Mouse (Mus musculus) limb, embryonic 11.5 days (tissue): Measurements from ENCODE around the gene Cox5b. TPM values are rescaled to one million over a fixed set of nuclear protein-coding genes. Genes with fewer than 3 reads are reported as not detected.

Source experiments
- ATAC-seq: fragments of 200-750 bp; cut with Nextera tagmentation; 2 replicates; pipeline ENCODE4 v1.8.0; 2017; ENCODE audit warnings: low read depth; ENCODE audit not compliant: insufficient number of reproducible peaks, low FRiP score, low TSS enrichment
- DNase-seq: peaks from one replicate; pipeline ENCODE4 v3.0.0-alpha.2; 2015; ENCODE audit warnings: low spot score
- H3K27ac ChIP-seq: fragments of 300-500 bp; sonication (generic); replicated peaks from 2 replicates; pipeline ENCODE4 v1.5.1; 2014; ENCODE audit warnings: low read depth, mild to moderate bottlenecking, low read length
- H3K27me3 ChIP-seq: fragments of 300-500 bp; sonication (generic); 2 replicates; pipeline ENCODE4 v1.6.1; 2014; ENCODE audit warnings: mild to moderate bottlenecking, low read length, mixed read lengths; ENCODE audit not compliant: control insufficient read depth, insufficient read depth
- H3K36me3 ChIP-seq: fragments of 300-500 bp; sonication (generic); 2 replicates; pipeline ENCODE4 v1.6.1; 2014; ENCODE audit warnings: mild to moderate bottlenecking, low read length, moderate library complexity, mixed read lengths; ENCODE audit not compliant: control insufficient read depth, insufficient read depth
- H3K4me1 ChIP-seq: fragments of 300-500 bp; sonication (generic); 2 replicates; pipeline ENCODE4 v1.6.1; 2014; ENCODE audit warnings: low read length, mixed read lengths; ENCODE audit not compliant: control insufficient read depth, insufficient read depth
- H3K4me2 ChIP-seq: fragments of 300-500 bp; sonication (generic); 2 replicates; pipeline ENCODE4 v1.6.1; 2014; ENCODE audit warnings: low read depth, mild to moderate bottlenecking, moderate library complexity; ENCODE audit not compliant: severe bottlenecking
- H3K4me3 ChIP-seq: fragments of 300-500 bp; sonication (generic); 2 replicates; pipeline ENCODE4 v1.5.1; 2014; ENCODE audit warnings: low read depth, low read length
- H3K9ac ChIP-seq: fragments of 300-500 bp; sonication (generic); 2 replicates; pipeline ENCODE4 v1.6.1; 2014; ENCODE audit warnings: mild to moderate bottlenecking, low read length
- H3K9me3 ChIP-seq: fragments of 300-500 bp; sonication (generic); 2 replicates; pipeline ENCODE4 v1.6.1; 2016; ENCODE audit warnings: low read length; ENCODE audit not compliant: control insufficient read depth
- WGBS: fragments of 180-500 bp; shearing (Covaris S2); extraction: QIAGEN DNeasy Blood & Tissue Kit; methylation state at CpG from one replicate; pipeline ENCODE4 v1.1.7; 2014; 5-methylcytosine and 5-hydroxymethylcytosine counted together
- polyA plus RNA-seq: library from polyadenylated mRNA; unstranded; fragments of >200 nt; fragmentation: Nextera tagmentation; extraction: Ambion mirVana; gene quantifications from 2 replicates; pipeline ENCODE4 v1.2.1, GENCODE M21; 2014

Cox5b gene
- 490 and 518 TPM in 2 replicates for polyA plus RNA-seq

DNA sequence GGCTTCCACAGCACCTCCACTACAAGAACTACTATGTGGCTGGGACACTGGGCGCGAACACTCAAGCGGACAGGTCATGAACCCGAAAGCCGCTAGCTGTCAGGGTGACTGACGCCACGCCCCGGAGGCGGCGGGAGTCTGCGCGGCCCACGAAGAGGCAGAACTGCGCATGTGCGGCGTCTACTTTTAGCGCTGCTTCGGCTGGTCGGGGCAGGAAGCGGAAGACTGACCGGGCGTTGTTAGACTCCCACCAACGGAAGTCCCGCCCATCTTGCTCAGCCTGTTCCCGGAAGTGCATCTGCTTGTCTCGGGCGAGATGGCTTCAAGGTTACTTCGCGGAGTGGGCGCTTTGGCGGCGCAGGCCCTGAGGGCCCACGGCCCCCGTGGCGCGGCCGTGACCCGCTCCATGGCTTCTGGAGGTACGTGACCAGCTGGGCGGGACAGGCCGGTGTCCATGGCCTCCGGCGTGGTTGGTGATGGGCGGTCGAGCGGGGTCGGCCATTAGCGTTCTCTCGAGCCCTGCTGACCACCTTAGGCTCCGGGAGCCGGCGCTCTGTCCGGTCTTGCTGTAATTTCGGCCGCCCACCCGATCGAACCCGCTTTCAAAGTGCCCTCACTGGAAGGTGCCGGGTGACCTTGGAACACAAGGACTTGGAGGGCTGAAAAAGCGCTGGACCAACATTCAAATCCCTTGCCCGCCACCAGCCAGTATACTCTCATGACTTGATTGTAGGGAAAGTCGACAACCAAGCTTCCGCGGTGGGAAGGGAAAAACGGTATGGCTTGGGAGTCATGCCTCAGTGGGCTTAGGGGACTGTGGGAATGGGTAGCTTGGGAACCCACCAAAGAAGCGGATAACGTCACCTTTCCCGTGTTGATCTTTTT is at the start of gene Cox5b:
Gene Cox5b (plus strand): TSS at position 179 of the 885 bp plus-strand sequence.
- H3K4me2 ChIP-seq = peak within 1 kb of the TSS; percentile 85
- no peaks in the 10 kb centered on the region for H3K9me3 ChIP-seq
- H3K4me3 ChIP-seq = peak within 1 kb of the TSS; percentile 89
- DNase-seq = peak; percentile 99
- peak within 1 kb of the TSS; percentile 74 for H3K9ac ChIP-seq
- peak; percentile 92 for ATAC-seq
- H3K27ac ChIP-seq = no peak within 1 kb of the TSS
- H3K27me3 ChIP-seq = no peaks in the 10 kb centered on the region
- H3K4me1 ChIP-seq = peaks cover 6% of the 10 kb centered on the region; the same call in 1 of the 2 replicates
- WGBS = under 1% methylated on average over 60 of the region's 68 CpGs
- H3K36me3 ChIP-seq = peaks cover 7% of the 10 kb centered on the region

DNA sequence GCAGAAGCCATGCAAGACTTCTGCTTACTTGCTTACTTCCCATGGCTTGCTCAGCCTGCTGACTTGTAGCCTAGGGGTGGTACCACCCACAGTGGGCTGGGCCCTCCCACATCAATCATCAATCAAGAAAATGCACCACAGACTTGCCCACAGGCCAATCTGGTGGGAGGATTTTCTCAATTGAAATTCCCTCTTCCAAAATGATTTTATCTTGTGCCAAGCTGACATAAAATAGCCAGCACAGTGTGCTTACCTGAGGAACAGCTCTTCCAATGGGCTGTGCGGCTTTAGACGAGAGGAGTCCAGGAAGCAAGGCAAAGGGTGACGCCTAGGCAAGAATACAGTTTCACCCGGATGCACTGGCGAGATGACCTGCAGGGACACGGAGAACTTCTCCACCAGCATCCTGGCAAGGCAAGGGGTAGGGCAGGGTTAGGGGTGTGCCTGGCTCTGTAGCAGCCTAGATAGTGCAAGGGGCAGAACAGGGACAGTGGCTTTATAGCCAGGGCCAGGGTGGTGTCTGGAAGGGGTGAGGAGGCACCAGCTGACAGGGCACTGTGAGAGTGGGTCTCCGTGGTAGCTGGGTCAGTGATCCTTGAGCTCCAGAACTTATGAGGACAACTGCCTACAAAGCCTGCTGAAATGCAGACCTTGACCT is 47.2 kb upstream of the Cox5b start:
- Histone ChIP-seq H3K9ac (no peak overlapping the region), H3K27ac (no peak overlapping the region), H3K4me2 (no peak overlapping the region), H3K36me3 (no peaks in the 10 kb centered on the region), H3K4me1 (no peaks in the 10 kb centered on the region), H3K4me3 (no peak overlapping the region), H3K9me3 (no peaks in the 10 kb centered on the region), H3K27me3 (no peaks in the 10 kb centered on the region)
- ATAC-seq = no peak
- 91% methylated on average over 7 of the region's 7 CpGs for WGBS
- no peak for DNase-seq

DNA sequence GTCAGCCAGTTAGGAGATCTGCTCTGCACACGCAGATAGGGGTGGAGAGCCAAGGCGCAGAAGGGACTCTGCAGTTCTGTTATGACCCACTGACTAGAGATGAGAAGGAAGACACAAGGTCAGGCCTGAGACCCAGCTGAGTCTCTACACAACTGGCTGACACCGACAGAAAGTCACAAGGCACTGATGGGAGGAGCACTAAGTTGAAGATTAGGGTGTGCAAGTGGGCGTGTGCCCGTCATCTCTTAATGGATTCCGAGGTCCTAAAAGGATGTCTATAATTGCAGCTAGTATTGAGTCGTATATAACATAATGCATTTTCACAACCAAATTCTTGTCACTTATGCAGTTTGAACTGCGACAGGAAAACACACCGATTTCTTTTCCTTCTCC is 46.6 kb upstream of the Cox5b start:
- no peak overlapping the region for H3K9ac ChIP-seq
- no peaks in the 10 kb centered on the region for H3K27me3 ChIP-seq
- H3K4me2 ChIP-seq = no peak overlapping the region
- no peak for ATAC-seq
- no peaks in the 10 kb centered on the region for H3K4me1 ChIP-seq
- no peak for DNase-seq
- 88% methylated on average over 9 of the region's 9 CpGs for WGBS
- no peaks in the 10 kb centered on the region for H3K36me3 ChIP-seq
- no peaks in the 10 kb centered on the region for H3K9me3 ChIP-seq
- no peak overlapping the region for H3K4me3 ChIP-seq
- H3K27ac ChIP-seq = no peak overlapping the region

DNA sequence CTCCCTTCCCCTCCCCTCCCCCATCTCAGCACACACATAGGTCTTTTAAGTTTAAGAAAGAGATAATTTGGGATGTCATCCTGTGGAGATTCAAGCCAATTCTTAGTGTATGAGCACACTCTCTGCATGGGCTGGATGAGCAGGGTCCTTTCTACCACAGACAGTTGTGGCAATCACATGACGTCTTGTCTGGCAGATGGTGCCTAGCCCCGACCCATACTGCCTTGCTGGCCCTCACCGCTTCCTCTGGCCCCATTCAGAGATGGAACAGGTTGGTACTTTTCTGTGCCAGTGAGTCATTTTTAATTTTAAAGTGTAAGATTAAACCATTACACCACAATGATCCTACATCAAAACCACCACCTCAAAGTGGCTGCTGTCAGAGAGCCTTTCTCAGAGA is 45.0 kb upstream of the Cox5b start:
- no peaks in the 10 kb centered on the region for H3K36me3 ChIP-seq
- H3K27ac ChIP-seq = no peak overlapping the region
- H3K4me1 ChIP-seq = no peaks in the 10 kb centered on the region
- ATAC-seq (no peak), DNase-seq (no peak)
- no peaks in the 10 kb centered on the region for H3K27me3 ChIP-seq
- no peak overlapping the region for H3K9ac ChIP-seq
- 75% methylated on average over 3 of the region's 3 CpGs for WGBS
- H3K4me2 ChIP-seq = no peak overlapping the region
- no peak overlapping the region for H3K4me3 ChIP-seq
- no peaks in the 10 kb centered on the region for H3K9me3 ChIP-seq

DNA sequence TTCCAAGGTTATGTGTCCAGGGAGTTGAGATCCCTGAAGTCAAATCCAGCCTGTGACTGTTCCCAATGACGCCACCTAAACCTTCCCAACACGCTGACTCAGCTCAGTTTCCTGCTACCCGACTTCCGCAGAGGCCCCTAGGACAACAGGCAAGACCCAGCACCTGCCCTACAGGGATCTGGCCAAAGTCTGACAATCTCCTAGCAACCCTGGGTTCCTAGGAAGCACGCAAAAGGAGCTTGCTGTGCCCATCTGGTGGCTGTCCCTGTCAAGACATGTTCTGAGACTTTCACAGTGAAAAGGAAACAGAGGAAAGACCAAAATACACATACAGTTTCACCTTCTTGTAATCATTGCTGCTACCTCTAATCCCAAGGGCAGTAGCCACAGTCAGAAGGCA is 43.6 kb upstream of the Cox5b start:
- WGBS = 66% methylated on average over 5 of the region's 5 CpGs
- H3K9me3 ChIP-seq = no peaks in the 10 kb centered on the region

DNA sequence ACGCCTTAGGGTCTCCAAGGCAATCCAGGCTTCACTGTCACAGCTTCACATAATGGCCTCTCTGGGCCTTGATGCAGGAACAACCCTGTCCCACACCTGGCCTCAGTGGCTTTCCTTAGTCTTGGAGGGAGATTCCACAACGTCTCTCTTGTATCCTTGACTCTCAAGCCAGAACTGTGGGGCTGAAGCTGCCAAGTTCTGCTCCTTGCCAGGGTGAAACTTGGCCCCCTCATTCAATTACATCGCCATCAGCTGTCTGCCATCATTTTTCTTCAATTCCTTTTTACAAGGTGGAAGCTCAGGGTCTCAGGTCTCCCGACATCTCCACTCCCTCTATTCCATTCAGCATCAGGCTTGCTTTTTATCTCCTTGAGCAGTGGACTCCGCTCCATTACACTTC is 36.2 kb upstream of the Cox5b start:
- Histone ChIP-seq H3K9ac (no peak overlapping the region), H3K4me2 (no peak overlapping the region), H3K4me1 (no peaks in the 10 kb centered on the region), H3K36me3 (no peaks in the 10 kb centered on the region), H3K4me3 (no peak overlapping the region), H3K27ac (no peak overlapping the region), H3K9me3 (no peaks in the 10 kb centered on the region), H3K27me3 (no peaks in the 10 kb centered on the region)
- 90% methylated on average over 5 of the region's 5 CpGs for WGBS
- no peak for DNase-seq
- no peak for ATAC-seq

More for the DNA sequence above, 43.6 kb upstream of the Cox5b start:
- Histone ChIP-seq H3K4me3 (no peak overlapping the region), H3K9ac (no peak overlapping the region), H3K4me1 (no peaks in the 10 kb centered on the region), H3K36me3 (no peaks in the 10 kb centered on the region), H3K27ac (no peak overlapping the region), H3K27me3 (no peaks in the 10 kb centered on the region), H3K4me2 (no peak overlapping the region)
- DNase-seq (no peak), ATAC-seq (no peak)

- no peak overlapping the region for H3K27ac ChIP-seq
- H3K9me3 ChIP-seq = no peaks in the 10 kb centered on the region
- no peaks in the 10 kb centered on the region for H3K36me3 ChIP-seq
- no peaks in the 10 kb centered on the region for H3K4me1 ChIP-seq
- no peaks in the 10 kb centered on the region for H3K27me3 ChIP-seq
- H3K9ac ChIP-seq = no peak overlapping the region
- no peak overlapping the region for H3K4me2 ChIP-seq
- DNase-seq = no peak
- H3K4me3 ChIP-seq = no peak overlapping the region
- 88% methylated on average over 3 of the region's 3 CpGs for WGBS
- ATAC-seq = no peak
These were observed 35.0 kb upstream of the Cox5b start for GRCm38 (mm10) chr1:36656233-36656632.

DNA sequence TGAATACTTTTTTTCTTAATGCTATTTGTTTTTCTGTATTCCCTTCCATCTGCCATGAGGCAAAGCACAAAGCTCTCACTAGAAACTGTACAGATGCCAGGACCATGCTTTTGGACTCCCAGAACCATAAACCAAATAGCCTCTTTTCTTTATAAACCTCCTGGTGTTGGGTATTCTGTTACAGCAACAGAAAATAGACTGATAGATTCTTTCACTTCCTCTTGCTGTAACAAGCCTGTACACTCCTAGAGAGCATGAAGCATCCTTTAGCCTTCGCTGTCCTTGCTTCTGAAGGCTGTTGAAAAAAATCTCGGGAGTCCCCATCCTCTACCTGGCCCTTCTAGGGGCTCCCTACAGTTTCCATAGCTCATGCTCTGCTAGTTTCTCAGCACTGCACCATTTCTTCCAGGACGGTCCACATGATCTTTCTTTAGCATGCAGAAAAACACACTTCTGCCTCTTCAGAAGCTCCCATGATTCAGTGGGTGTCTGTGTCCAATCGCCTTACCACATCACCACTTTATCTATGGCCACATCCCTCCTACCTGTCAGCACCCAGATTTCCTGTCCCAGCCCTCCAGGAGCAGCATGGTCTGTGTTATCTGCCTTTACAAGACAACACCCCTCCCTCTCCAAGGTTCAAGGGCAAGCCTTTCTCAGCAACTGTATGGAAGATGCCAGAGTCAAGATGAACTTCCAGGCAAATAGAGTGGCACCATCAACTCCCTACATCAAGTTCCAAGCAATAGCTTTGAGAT is 33.4 kb upstream of the Cox5b start:
- Histone ChIP-seq H3K4me3 (no peak overlapping the region), H3K9me3 (no peaks in the 10 kb centered on the region), H3K4me2 (no peak overlapping the region), H3K4me1 (no peaks in the 10 kb centered on the region), H3K27me3 (no peaks in the 10 kb centered on the region), H3K36me3 (no peaks in the 10 kb centered on the region), H3K9ac (no peak overlapping the region), H3K27ac (no peak overlapping the region)
- no peak for DNase-seq
- 82% methylated on average over 4 of the region's 4 CpGs for WGBS
- ATAC-seq = no peak
